Mouse (Mus musculus) CH12.LX (cell line): ENCODE measurements at regions not wholly inside any gene's neighbourhood (a gene's known extent, or its start where the extent isn't known, plus 50 kb on each side); places are given as distances from the start of the nearest gene placed in this dataset.

Experiments
- CHD2 ChIP-seq: IDR thresholded peaks from 2 replicates; pipeline ENCODE4 v1.6.1; 2011; ENCODE audit warnings: low read length, improper control_type of control experiment
- CTCF ChIP-seq, 2 experiments: IDR thresholded peaks in 1 of 2; conservative IDR thresholded peaks in 1 of 2; 2 replicates each; pipeline ENCODE4 v1.5.1; 2011 to 2012; ENCODE audit warnings: low read depth in 2 of 2, low read length in 2 of 2, improper control_type of control experiment in 1 of 2, inconsistent platforms in 1 of 2, mild to moderate bottlenecking in 1 of 2, moderate library complexity in 1 of 2

DNA sequence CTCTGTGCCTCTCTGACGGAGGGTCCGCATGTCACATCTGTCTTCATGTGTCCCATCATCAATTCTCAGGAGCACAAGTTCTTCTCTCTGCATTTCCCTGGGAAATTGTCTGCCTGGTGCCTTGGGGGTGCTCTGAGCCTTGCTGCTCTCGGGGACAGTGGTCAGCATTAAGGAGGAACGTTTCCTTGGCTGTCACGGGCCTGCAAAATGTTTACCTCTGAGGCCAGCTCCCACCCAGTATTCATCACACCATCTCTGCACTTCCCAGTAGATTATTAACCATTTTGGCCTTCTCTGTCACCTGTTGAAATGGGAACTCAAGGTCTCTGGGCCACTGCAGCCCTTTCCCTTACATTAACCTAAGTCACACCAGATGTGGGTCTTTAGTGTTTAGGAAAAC lies 219.8 kb upstream of the Spag17 start:
- no peak for TF ChIP-seq CHD2
- TF ChIP-seq CTCF (conservative IDR thresholded peaks at IDR 0.05 in 1 of 2, IDR thresholded peaks at IDR 0.05 in 1 of 2; ENCODE audit: low read depth in 2 of 2, low read length in 2 of 2) = no peak
